Mouse (Mus musculus) urinary bladder, adult 18-20 months (tissue): ENCODE data around the gene Snn.
A peak's percentile ranks its signal among the peaks of the same experiment; 100 is the strongest.

Experiments used
- DNase-seq, 2 experiments: peaks; one replicate each; pipeline ENCODE4 v3.0.0; 2022; ENCODE audit warnings: low spot score in 2 of 2, mixed read lengths in 2 of 2

Snn gene

DNA sequence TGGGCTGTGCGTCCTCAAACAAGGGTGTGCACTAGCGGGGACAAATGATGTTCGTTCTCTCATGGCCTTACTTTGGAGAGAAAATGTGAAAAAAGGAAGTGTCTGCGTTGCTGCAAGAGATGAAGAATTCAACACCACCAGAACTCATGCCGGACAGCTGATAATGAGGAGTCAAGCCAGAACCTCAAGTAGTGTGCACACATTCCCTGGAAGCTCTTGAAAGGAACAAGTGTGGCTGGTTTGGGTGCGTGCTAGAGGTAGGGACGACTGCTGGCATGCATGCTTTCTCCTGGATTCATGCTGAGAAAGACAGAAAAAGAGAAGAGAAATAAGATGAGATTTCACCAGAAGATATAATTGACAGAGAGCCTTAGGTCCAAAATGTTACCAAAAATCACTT is 13.6 kb upstream of the Snn start:
- no peak for DNase-seq

DNA sequence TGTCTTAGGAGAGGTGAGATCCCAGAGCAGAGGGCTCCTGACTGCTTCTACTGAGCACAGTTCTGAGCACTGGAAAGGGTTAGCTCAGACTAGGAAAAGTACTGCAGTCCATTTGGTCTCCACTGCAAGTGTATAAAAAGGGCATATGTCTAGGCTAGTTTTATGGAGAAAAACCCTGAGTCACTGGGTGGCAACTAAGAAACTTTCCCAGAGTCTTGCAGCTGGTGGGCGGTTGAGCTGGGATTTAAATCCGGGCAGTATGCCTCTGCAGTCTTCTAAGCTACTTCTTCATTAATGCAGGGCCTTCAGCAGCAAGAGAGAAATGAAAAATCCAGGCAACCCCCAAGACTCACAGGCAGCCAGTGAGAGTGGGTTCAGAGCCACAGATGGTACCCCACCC is 10.5 kb upstream of the Snn start:
- no peak for DNase-seq

GRCm38 (mm10) chr16:11051134-11051533 is 9.6 kb upstream of the Snn start:
- no peak for DNase-seq

GRCm38 (mm10) chr16:11054409-11054808 is 6.3 kb upstream of the Snn start:
- DNase-seq = no peak

DNA sequence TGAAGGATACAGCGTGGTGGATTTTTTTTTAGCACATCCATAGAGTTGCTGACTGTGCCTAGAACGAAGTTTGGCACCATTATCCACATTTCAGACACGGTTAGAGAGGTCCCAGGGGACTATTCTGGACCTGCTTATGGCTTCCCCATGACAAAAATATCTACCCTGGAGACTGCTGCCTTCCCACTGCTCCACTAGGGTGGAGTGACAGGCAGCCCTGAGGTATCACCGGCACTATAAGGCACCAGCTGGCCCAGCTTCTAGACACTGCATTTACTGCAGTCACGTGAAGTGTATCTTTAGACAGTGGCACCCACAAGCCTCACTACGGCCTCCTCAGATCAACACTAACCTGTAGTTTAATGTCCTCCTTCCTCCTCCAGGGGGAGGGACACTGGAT is 5.9 kb upstream of the Snn start:
- DNase-seq = no peak

DNA sequence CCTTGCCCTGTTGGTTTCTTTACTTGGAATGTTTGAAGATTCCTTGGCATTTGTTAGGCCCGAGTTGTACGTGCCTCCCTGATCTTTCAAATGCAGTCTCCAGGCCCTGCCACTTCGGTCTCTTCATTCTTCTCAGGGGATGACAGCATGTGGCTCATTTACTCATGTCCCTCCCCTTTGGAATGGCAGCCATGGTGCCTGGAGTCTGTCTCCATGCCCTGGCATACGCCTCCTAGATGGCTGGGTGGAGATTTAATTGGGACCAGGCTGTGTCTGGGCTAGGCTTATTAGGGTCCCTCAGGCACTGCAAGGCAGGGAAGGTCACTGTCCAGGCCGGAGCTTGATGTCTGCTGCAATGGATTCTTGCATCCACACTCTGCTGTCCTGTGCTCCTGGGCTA is 4.8 kb upstream of the Snn start:
- no peak for DNase-seq

GRCm38 (mm10) chr16:11062794-11063721 is 2.3 kb downstream of the Snn start:
- DNase-seq = peak; percentile 84 to 88

DNA sequence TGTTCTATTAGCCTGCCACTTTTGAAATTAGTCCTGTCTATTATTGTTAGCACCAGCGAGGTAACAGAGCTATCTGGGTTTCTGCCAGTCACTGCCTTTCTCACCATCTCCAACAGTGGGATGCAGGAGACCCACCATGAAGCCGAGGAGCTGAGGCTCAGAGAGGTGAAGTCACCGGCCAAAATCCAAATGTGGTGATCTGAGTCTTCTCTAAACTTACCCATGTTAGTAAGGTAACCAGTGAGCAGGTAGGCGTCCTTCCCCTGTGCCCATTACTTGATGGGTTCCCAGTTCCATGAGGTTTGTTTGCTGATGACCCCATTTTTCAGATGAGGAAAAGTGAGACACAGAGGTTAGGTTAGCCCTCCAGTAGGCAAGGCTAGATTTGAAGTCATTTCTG is 3.6 kb downstream of the Snn start:
- DNase-seq = no peak

DNA sequence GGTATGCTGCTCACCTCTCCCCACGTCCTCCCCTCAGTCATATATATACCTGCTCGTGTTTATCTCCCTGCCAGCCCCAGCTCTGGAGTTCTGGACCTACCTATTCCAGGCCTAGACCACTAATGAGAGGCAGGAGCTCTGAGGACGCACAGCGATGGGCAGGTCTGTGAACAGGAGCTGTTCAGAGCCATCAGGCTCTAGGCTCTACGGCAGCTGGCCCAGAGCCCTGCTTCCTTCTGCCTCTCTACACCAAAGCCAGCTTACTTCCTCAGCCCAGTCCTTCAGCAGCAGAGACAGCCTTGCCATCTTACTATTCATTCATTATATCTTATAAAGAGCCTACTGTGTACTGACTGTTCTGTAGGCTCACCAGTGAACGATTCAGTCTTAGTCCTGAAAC is 4.0 kb downstream of the Snn start:
- DNase-seq = no peak

GRCm38 (mm10) chr16:11065431-11065830 is 4.7 kb downstream of the Snn start:
- DNase-seq = no peak

- peak; percentile 87 to 96 for DNase-seq
These were observed 5.5 kb downstream of the Snn start, which contains the start of gene Litaf for GRCm38 (mm10) chr16:11066029-11066832. Gene Litaf, minus strand, starts transcription at chr16:11066157.

GRCm38 (mm10) chr16:11066833-11067191 is 6.1 kb downstream of the Snn start:
- peak; percentile 22 to 32 for DNase-seq

- no peak for DNase-seq
These were observed 7.9 kb downstream of the Snn start for GRCm38 (mm10) chr16:11068666-11069065.

- no peak for DNase-seq
These were observed 8.5 kb downstream of the Snn start for GRCm38 (mm10) chr16:11069271-11069670.

GRCm38 (mm10) chr16:11069710-11070420 is 9.1 kb downstream of the Snn start:
- no peak for DNase-seq

- no peak for DNase-seq
These were observed 10.4 kb downstream of the Snn start for GRCm38 (mm10) chr16:11071176-11071575.

- no peak for DNase-seq
These were observed 11.1 kb downstream of the Snn start for GRCm38 (mm10) chr16:11071887-11072286.

- no peak for DNase-seq
These were observed 11.7 kb downstream of the Snn start for GRCm38 (mm10) chr16:11072454-11072853.

DNA sequence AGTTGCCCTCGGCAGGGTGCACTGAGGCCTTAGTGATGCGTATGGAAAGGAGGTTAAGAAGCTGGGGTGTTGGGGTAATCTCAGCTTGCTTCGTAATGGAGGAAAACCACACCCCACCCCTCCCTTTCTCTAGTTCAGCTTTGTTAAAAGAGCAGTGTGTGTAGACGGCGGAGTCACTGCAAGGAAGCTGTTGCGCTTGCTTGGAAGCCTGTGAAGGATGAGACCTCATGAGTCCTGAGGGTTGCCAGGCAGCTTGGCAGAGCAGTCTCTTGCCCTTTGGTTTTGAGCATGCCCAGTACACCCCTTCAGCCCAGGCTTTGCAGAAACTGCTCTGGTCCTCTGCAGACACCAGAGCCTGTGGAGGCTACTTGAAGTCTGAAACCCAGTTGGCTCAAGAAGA is 12.3 kb downstream of the Snn start:
- DNase-seq = no peak

DNA sequence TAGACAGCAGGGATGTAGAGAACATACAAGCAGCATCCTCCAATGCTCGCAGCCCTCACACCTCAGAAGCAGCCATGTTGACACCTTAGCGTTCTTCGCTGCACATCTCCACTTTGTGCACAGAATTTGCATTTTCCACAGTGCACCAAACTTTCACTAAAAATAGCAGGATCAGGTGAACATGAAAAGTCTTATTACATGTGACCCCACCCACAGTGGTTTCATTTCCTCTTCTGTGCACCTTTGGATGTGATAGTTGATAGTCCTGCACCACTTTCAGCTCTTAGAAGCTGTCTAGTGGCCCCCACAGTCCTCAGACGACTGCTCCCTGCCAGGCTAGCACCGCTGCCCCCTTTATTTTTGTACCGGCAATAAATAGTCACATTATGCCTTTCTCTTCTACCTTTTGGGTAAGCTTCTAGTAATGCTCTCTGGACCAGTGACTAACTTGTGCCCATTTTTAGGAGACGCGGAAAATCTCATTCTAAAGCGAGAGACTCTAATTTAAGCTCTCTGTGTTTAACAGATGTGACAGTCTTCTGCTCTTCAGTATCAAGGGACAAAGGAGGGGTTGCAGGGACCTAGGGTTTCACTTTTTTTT is 17.0 kb downstream of the Snn start:
- DNase-seq = no peak

- DNase-seq = no peak
These were observed 17.6 kb downstream of the Snn start for GRCm38 (mm10) chr16:11078216-11078869.
